Mouse (Mus musculus): ENCODE data around the gene Phf21a.

GRCm38 (mm10) chr2:92138736-92139135 is 45.8 kb downstream of the Phf21a start:
- no peak for TF ChIP-seq CTCF (IDR thresholded peaks at IDR 0.05; ENCODE audit: control insufficient read depth, insufficient read depth, low read length)
- TF ChIP-seq POLR2A (IDR thresholded peaks at IDR 0.05; ENCODE audit: borderline replicate concordance, control insufficient read depth, low read depth, low read length) = no peak

All from bone marrow, adult 2 months (tissue).